Mouse (Mus musculus): ENCODE results near the gene Gpc6. TPM values are rescaled to one million over a fixed set of nuclear protein-coding genes. Genes with fewer than 3 reads are reported as not detected.

Gene Gpc6
- total RNA-seq, 1 experiment from 2014 or later, result 14.4 TPM

DNA sequence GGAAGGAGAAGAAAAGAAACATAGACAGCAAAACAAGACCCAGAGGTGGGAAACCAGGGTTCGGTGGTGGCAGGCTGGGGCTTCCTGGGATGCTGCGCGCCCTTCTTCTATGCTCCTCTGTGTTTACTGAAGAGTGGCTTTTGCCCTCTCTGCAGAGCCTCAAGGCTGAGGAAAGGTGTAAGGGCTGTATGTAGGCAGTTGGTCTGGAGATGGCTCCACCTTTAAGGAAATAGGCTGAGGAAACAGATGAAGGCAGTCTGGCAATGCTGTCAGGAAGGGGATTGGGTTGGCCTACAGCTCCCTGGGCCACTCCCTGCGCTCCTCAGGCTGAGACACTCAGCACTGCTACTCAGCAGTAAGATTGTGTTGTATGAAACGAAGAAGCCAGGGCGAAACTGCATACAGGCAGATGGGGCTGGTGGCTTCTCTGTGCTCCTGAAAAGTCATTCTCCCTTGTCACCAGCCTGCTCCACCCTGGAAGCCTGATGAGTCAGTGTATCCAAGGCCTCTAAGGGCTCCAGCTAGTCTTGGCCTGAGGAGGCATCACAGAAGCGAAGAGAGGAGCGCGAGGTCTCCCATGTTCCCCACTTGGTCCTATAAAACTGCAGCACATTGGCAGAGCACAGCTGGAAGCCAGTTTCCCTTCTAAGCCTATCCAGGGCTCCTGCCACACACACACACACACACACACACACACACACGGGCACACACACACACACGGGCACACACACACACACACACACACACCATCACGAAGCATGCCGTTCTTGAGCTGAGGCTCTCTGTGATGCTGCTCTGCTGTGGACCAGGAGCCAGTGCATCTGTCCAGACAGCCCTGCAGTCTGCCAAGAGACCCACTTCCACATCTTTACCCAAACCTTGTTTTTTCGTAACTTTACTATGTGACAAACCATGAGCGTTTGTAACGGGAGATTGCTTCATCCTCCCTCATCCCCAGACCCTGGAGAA is 1006.0 kb downstream of the Gpc6 start:
- peak; percentile 38 for DNase-seq

DNA sequence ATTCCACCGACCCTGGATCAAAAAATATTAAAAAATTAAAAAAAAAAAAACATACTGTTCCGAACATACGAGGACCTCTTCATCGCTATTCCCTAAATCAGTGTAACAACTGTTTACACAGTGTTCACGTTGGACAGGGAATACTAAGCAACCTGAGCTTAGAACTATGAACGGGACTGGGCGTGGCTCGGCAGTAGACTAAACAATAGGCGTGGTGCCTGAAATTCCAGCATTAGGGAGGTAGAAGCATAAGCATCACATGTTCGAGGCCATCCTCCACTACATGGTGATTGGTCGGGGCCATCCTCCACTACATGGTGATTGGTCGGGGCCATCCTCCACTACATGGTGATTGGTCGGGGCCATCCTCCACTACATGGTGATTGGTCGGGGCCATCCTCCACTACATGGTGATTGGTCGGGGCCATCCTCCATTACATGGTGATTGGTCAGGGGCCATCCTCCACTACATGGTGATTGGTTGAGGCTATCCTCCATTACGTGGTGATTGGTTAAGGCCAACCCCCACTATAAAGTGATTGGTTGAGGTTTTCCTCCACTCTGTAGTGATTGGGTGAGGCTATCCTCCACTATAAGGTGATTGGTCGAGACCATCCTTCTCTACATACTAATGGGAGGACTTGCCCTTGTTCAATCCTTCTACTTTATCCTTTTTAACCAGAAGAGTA is 1007.2 kb downstream of the Gpc6 start:
- DNase-seq, result no peak

- DNase-seq, result peak; percentile 67
Observed at GRCm38 (mm10) chr14:117938554-117938953, 1013.4 kb downstream of the Gpc6 start.

GRCm38 (mm10) chr14:117939471-117939870 is 1014.4 kb downstream of the Gpc6 start:
- DNase-seq, result no peak

GRCm38 (mm10) chr14:117945920-117946503 is 1020.9 kb downstream of the Gpc6 start:
- no peak for DNase-seq

DNA sequence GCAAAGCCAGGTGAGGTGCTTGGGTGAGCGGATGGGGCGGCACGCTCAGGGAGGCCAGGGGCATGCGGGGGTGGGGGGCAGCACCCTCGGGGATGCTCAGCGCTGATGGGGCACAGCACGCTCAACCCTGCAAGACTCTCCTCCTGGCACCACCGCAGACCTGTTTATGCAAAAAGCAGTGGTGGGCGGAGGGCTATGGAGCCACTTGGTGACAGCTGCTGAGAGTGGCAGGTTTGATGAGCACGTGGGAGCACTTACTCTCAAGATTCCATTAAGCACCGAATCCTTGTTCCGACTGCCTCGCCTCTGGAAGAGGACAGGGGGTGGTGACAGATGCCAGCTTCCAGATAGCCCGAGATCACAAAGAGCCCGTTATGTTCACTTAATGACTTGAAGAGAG is 1026.2 kb downstream of the Gpc6 start:
- no peak for DNase-seq

DNA sequence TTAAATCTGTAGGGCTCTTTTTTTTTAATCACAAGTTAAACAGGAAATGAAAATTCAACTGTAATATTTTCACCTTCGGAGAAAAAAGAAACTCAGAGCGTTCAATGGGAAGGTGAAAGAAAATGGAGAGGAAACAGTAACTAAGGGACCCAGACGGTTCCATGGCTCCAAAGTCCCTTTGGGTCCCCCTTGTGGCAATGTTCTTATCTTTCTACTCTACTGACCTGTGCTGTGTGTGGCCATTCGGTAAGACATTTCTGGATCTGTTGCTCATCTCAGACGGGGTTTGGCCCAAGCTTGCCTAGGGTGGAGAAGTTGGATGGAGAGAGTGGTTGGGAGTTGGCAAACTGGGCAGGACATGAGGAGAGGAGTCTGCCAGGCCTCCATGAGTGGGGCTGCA is 1026.6 kb downstream of the Gpc6 start:
- DNase-seq, result no peak

DNA sequence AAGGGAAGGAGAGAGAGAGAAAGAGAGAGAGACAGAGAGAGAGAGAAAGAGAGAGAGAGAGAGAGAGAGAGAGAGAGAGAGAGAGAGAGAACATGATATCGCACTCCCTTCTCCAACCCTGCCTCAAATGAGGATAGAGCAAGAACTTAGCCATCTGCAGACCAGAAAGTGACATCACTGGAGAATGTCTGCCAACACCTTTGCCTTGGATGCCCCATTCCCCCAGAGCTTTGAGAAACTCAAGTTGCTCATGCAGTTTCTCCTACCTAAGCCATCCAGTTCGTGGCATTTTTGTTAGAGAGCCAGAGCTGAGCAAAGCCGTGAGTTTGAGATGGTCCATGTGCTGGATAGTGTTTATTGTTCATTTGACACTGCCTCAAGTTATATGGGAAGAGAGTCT is 1030.9 kb downstream of the Gpc6 start:
- DNase-seq, result peak; percentile 21

- no peak for DNase-seq
Observed at GRCm38 (mm10) chr14:117958389-117958788, 1033.3 kb downstream of the Gpc6 start.

DNA sequence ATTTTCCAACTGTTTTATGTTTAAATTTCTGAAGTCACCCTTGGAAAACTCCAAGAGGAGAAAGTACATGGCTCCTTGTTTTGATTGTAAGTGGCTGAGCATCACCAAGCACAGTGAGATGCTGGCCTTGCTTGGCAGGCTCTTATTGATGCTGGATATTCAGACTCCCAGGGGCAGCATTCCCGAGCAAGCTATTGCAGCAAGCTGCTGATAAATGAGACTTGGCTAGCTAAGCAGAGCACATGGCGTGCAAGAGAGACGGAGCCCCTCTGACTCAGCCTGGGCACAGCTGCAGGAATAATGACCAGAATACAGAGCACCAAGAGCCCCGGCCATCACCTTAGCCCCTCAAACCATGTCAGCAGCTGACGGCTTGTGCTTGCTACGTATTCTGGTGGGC is 1036.2 kb downstream of the Gpc6 start:
- no peak for DNase-seq

DNA sequence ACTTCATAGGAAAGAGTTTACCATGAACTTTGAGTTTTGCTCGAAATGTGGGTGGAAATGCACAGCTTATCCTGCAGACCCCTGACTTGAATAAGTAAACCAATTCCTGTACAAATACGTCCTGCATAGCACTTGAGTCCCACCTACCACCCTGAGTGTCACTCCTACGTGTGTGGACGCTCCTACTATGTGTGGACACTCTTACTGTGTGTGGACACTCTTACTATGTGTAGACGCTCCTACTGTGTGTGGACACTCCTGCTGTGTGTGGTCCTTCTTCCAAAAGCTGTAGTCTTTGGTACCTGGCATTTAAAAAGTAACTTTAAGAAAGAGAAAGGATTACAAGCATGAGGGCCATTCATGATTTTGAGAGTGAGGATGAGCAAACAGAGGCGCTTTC is 1036.7 kb downstream of the Gpc6 start:
- no peak for DNase-seq

DNA sequence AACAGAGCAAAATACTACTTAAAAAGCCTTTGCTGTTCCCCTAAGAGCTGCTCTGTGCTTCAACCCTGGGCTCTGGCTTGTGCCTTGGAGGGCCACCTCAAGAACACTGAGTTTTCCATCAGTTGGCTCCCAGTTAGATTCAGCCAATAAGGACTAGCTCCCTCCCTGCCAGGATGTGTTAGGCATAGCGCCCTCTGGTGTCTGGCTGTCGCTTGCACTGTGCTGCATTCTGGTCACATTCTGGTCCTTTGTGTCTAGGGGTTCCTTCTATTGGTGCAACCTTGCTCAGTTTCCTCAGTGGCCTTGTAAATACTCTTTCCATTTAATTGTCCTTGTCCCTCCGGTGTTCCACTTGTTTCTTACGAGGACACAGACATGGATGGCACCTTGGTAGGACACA is 1037.3 kb downstream of the Gpc6 start:
- peak; percentile 63 for DNase-seq

GRCm38 (mm10) chr14:117972576-117972975 is 1047.5 kb downstream of the Gpc6 start:
- DNase-seq, result no peak

DNA sequence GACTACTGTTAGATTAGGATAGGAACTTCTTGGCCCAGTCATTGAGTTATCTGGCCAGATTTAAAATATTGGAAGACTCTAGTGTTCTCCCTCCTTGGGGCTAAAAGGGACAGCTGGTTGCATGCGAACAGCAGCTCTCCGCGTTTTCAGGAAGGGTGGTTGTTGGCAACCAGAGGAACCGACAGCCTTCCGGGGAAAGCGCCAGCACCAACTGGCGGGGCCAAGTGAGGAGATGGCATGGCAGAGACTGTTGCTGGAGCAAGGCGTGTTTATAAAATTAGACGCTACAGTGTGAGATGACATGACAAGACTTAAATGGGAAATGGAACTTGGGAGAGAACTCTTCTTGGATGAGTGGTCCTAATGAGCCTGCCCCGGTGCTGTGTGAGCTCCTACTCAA is 1056.4 kb downstream of the Gpc6 start:
- DNase-seq, result no peak

GRCm38 (mm10) chr14:117988444-117988843 is 1063.3 kb downstream of the Gpc6 start:
- DNase-seq, result no peak

DNA sequence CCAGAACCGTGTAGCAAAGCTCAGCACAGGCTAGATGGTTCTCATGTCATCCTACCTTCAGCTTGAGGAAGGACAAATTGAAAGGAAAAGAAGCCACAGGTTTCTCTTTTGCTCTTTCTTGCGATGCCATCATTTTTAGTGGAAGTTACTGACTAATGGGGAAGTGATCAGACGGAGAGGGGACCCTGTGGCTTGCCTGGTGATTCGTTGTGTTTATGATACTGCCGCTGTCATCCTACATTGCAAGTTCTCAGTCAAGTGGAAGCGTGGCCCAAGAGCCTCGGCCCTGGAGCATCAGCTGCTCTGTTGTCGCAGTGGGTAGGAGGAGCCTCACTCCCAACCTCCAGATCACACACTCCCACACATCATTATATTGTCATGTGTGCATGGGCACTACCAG is 1065.1 kb downstream of the Gpc6 start:
- no peak for DNase-seq

GRCm38 (mm10) chr14:117992600-117993256 is 1067.6 kb downstream of the Gpc6 start:
- DNase-seq, result peak; percentile 11

DNA sequence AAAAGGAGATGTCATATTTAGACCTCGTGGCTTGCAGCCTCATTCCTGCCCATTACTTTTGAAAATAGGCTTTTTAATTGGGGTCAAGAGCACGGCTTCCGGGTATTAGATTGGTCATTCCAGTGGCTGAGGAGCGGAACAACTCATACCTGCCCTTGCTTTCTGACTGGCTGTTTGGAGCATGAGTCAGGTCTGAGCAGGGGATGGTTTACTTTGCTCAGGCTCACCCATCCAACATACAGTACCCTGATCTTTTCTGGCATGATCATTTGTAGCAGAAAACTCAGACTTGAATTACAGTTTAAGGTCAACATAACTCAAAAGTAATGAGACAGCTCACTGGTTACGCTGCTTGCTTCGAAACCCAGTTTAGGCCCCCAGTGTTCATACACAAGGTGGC is 1068.7 kb downstream of the Gpc6 start:
- no peak for DNase-seq

DNA sequence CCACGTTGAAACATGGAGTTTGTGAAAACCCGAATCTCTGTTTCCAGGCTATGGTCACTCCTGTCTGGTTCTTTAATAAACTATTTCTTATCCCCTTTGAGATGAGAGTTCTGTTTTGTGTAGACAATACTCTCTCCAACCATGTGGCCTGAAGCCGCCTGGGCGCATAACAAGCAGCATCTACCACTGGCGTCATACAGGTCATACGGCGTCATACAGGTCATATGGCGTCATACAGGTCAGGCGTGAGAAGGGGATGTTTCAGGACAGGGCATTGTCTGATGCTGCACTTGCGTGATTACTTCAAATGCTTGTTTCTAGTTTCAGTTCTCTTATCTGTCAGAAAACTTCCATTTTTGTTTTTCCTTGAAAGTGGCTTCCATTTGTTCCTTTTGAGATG is 1079.3 kb downstream of the Gpc6 start:
- DNase-seq, result no peak

DNA sequence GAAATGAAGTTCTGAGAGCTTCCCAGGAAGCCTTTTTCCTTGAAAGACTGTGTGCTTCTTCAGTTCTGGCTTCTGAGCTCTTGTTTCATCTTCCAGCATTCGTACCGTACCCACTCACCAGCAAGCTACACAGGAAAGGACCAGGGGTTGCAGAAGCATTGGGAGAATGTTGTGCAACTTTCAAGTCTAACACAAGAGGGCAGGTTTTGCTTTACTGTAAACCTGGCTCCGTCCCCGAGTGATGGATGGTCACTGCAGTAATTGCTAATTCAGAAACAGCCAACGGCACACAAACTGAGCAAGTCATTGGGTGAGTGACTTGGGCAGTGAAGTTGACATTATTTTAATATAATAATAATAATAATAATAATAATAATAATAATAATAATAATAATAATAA is 1080.6 kb downstream of the Gpc6 start:
- peak; percentile 62 for DNase-seq

DNA sequence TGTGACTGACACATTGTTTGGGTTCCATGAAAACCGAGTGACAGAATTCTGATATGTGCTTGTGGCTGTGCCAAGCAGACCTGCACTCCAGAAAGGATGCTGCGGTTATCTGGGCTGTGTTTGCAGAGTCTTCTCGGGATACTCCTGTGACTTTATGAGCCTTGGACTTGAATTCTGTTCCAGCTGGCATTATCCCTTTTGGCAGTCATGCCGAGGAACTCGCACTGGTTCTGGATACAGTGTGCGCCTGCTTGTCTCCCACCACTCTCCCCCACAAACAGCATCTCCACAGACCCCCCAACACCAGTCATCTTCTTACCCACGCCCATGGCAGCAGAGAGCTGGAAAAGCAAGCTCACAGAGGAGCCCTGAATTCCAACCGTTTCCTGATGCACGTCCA is 1084.4 kb downstream of the Gpc6 start:
- no peak for DNase-seq

GRCm38 (mm10) chr14:118013237-118013636 is 1088.1 kb downstream of the Gpc6 start:
- no peak for DNase-seq

DNA sequence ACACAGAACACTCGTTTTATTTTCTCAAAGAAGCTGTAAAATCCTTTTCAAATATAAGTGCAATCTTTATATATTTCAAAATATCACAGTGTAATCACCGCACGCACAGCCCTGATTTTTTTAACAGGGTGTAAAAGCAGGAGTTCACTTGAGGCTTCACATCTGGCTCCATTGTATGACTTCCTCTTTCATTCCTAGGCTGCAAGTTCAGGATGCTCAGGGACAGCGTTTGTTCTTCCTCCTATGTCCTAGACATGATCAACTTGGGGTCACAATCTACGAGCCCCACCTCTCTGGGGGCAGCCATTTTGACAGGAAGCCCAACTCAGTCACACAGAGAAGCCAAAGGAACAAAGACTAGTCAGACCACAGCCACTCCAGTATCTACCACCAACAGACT is 1094.2 kb downstream of the Gpc6 start:
- no peak for DNase-seq

Data from adrenal gland, postnatal 14 days (tissue).